In genomic region chr6:112925234-112925975, GRCm38 (mm10) we compare ENCODE assay signal across 9 mouse cellular contexts. TPM values are rescaled to one million over a fixed set of nuclear protein-coding genes. Genes with fewer than 3 reads are reported as not detected.
A peak's percentile ranks its signal among the peaks of the same experiment; 100 is the strongest.
DNase-seq lines count a peak whose midpoint lies in the region; ATAC-seq and TF ChIP-seq lines count a peak whose summit lies in the region.
"Had no signal": no experiment of that assay in that cellular context is flagged by ENCODE, and none has a peak within 500 bp of the region (broad histone marks: within the 10 kb centered on the region; RNA-seq: fewer than 3 reads in every experiment).

No protein-coding gene starts in this region.

- TF ChIP-seq CTCF in cortical plate, adult 2 months (IDR thresholded peaks at IDR 0.05; ENCODE audit: extremely low read depth, insufficient read depth, low read length): no peak

- 48% methylated on average over 11 of the region's 11 CpGs for WGBS in intestine, embryonic 14.5 days
- WGBS in intestine, embryonic 16.5 days: 53% methylated on average over 11 of the region's 11 CpGs
- 62% methylated on average over 11 of the region's 11 CpGs for WGBS in kidney, embryonic 14.5 days

- no peak for TF ChIP-seq POLR2A in cortical plate, adult 2 months (IDR thresholded peaks at IDR 0.05; ENCODE audit: extremely low read depth, insufficient read depth, low read length)

- peaks cover 13% of the 10 kb centered on the region for H3K4me1 ChIP-seq in intestine, embryonic 14.5 days (replicated peaks; ENCODE audit: control insufficient read depth, insufficient read depth, low read length)
- H3K4me1 ChIP-seq in intestine, embryonic 16.5 days (ENCODE audit: control insufficient read depth, insufficient read depth, low read length): peaks cover 12% of the 10 kb centered on the region; the same call in 1 of the 2 replicates
- H3K4me1 ChIP-seq in cortical plate, adult 2 months (ENCODE audit: control insufficient read depth, insufficient read depth, low read length): peaks cover 28% of the 10 kb centered on the region
- 0 out of 2 replicates have a peak, but pooled peaks cover 4% of the 10 kb centered on the region for H3K4me1 ChIP-seq in kidney, embryonic 14.5 days (ENCODE audit: control insufficient read depth, insufficient read depth, low read length)

- intact Hi-C loops in left cerebral cortex, postnatal 14 days (cut with DNase I): loop anchor here (5.0 kb wide), 2 partner anchors 43 to 198 kb away; no protein-coding TSS in a partner anchor

- no peak overlapping the region for H3K4me3 ChIP-seq in intestine, embryonic 14.5 days (ENCODE audit: low read depth, low read length)
- H3K4me3 ChIP-seq in intestine, embryonic 16.5 days (ENCODE audit: low read length): no peak overlapping the region
- no peak overlapping the region for H3K4me3 ChIP-seq in cortical plate, adult 2 months (ENCODE audit: insufficient read depth, low read length)
- H3K4me3 ChIP-seq in kidney, embryonic 14.5 days (ENCODE audit: low read length): no peak overlapping the region
- H3K4me3 ChIP-seq: neural tube, embryonic 12.5 days had no signal

- no peak overlapping the region for H3K9ac ChIP-seq in intestine, embryonic 14.5 days (ENCODE audit: low read length)
- H3K9ac ChIP-seq in intestine, embryonic 16.5 days (ENCODE audit: low read depth, low read length): no peak overlapping the region
- no peak overlapping the region for H3K9ac ChIP-seq in kidney, embryonic 14.5 days (ENCODE audit: low read depth, low read length)
- H3K9ac ChIP-seq: neural tube, embryonic 12.5 days had no signal

- no peak overlapping the region for H3K4me2 ChIP-seq in intestine, embryonic 14.5 days (ENCODE audit: low read length)
- H3K4me2 ChIP-seq in intestine, embryonic 16.5 days (ENCODE audit: low read depth, low read length): no peak overlapping the region
- no peak overlapping the region for H3K4me2 ChIP-seq in kidney, embryonic 14.5 days (replicated peaks; ENCODE audit: low read depth, low read length)
- H3K4me2 ChIP-seq: neural tube, embryonic 12.5 days had no signal

- no peaks in the 10 kb centered on the region for H3K9me3 ChIP-seq in intestine, embryonic 14.5 days (ENCODE audit: control insufficient read depth, low read length)
- no peaks in the 10 kb centered on the region for H3K9me3 ChIP-seq in intestine, embryonic 16.5 days (ENCODE audit: control insufficient read depth, low read length)
- no peaks in the 10 kb centered on the region; the same call in 1 of the 2 replicates for H3K9me3 ChIP-seq in kidney, embryonic 14.5 days (ENCODE audit: control insufficient read depth, low read length)

- H3K27me3 ChIP-seq in intestine, embryonic 14.5 days (replicated peaks; ENCODE audit: control insufficient read depth, insufficient read depth, low read length): no peaks in the 10 kb centered on the region
- H3K27me3 ChIP-seq in intestine, embryonic 16.5 days (replicated peaks; ENCODE audit: control insufficient read depth, insufficient read depth, low read length): no peaks in the 10 kb centered on the region
- no peaks in the 10 kb centered on the region for H3K27me3 ChIP-seq in kidney, embryonic 14.5 days (ENCODE audit: control insufficient read depth, insufficient read depth, low read length)
- H3K27me3 ChIP-seq: neural tube, embryonic 12.5 days had no signal

- ATAC-seq in intestine, embryonic 14.5 days (replicated peaks; ENCODE audit: low FRiP score, low TSS enrichment, low read depth): no peak
- no peak for ATAC-seq in intestine, embryonic 16.5 days
- ATAC-seq in megakaryocyte, adult 5-6 weeks (ENCODE audit: poor library complexity, severe bottlenecking): no peak
- ATAC-seq in kidney, embryonic 14.5 days (ENCODE audit: low FRiP score, low TSS enrichment): no peak

- no peak for DNase-seq in intestine, embryonic 14.5 days (ENCODE audit: low spot score)
- peak; percentile 79 to 91 for DNase-seq in adrenal gland, adult (ENCODE audit: inconsistent age in 2 of 2, low spot score in 1 of 2)
- peak; percentile 34 to 69 for DNase-seq in left cerebral cortex, postnatal 14 days (ENCODE audit: low spot score in 2 of 2)
- no peak for DNase-seq in ovary, postnatal 36 days (ENCODE audit: low spot score)

- no peaks in the 10 kb centered on the region for H3K36me3 ChIP-seq in intestine, embryonic 14.5 days (ENCODE audit: control insufficient read depth, insufficient read depth, low read length)
- no peaks in the 10 kb centered on the region for H3K36me3 ChIP-seq in intestine, embryonic 16.5 days (ENCODE audit: control insufficient read depth, insufficient read depth, low read length)
- no peaks in the 10 kb centered on the region for H3K36me3 ChIP-seq in kidney, embryonic 14.5 days (ENCODE audit: control insufficient read depth, insufficient read depth, low read length)

- H3K27ac ChIP-seq in intestine, embryonic 14.5 days (ENCODE audit: low read depth): 0 out of 2 replicates have a peak overlapping the region, but pooled peaks have one; percentile 17
- H3K27ac ChIP-seq in intestine, embryonic 16.5 days (ENCODE audit: low read length): no peak overlapping the region
- peak overlapping the region; percentile 60 for H3K27ac ChIP-seq in cortical plate, adult 2 months (ENCODE audit: insufficient read depth, low read length)
- H3K27ac ChIP-seq in kidney, embryonic 14.5 days (ENCODE audit: low read depth, low read length): no peak overlapping the region
- H3K27ac ChIP-seq: neural tube, embryonic 12.5 days had no signal

RNA-seq across cellular contexts. Expression of gene Srgap3, which starts 21.7 kb away (rescaled TPM):
- 5.5 and 6.8 TPM in 2 replicates for polyA plus RNA-seq in intestine, embryonic 14.5 days (2014; fragmentation: Nextera tagmentation; extraction: Ambion mirVana)
- polyA plus RNA-seq in intestine, embryonic 16.5 days (2015; fragmentation: Nextera tagmentation; extraction: Ambion mirVana): 2.1 and 3.5 TPM in 2 replicates
- 91.4 and 95.5 TPM in 2 replicates for polyA plus RNA-seq in cortical plate, adult 2 months (2012; rRNA removed)
- total RNA-seq in left cerebral cortex, postnatal 14 days (2021): 100 to 1,000 TPM; 212 to 222 TPM
- total RNA-seq in megakaryocyte, adult 5-6 weeks (2015): 3.5 and 6.1 TPM in 2 replicates
- total RNA-seq in megakaryocyte, adult 5-6 weeks (2017): 2.7 and 2.8 TPM in 2 replicates
- 4.6 and 6.9 TPM in 2 replicates for polyA plus RNA-seq in kidney, embryonic 14.5 days (2014; fragmentation: Nextera tagmentation; extraction: Ambion mirVana)

Comparison
In these comparisons a context has a peak if more than half of its experiments do, and no peak if none do; other contexts are left out.
1. H3K27ac ChIP-seq: peak in intestine, embryonic 14.5 days (single experiment) and cortical plate, adult 2 months (single experiment); none in intestine, embryonic 16.5 days (single experiment) and kidney, embryonic 14.5 days (single experiment).
2. DNase-seq: peak in adrenal gland, adult (2 of 2) and left cerebral cortex, postnatal 14 days (2 of 2); none in intestine, embryonic 14.5 days (single experiment) and ovary, postnatal 36 days (single experiment).
3. RNA of gene Srgap3, which starts 21.7 kb away (polyA plus RNA-seq): 91.4 to 95.5 TPM in cortical plate, adult 2 months; 4.6 to 6.9 TPM in kidney, embryonic 14.5 days, 5.5 to 6.8 TPM in intestine, embryonic 14.5 days and 2.1 to 3.5 TPM in intestine, embryonic 16.5 days; every median in the first group is over 10 times any median in the second.